Mouse (Mus musculus): ENCODE measurements at regions not wholly inside any gene's neighbourhood (a gene's known extent, or its start where the extent isn't known, plus 50 kb on each side); places are given as distances from the start of the nearest gene placed in this dataset.

DNA sequence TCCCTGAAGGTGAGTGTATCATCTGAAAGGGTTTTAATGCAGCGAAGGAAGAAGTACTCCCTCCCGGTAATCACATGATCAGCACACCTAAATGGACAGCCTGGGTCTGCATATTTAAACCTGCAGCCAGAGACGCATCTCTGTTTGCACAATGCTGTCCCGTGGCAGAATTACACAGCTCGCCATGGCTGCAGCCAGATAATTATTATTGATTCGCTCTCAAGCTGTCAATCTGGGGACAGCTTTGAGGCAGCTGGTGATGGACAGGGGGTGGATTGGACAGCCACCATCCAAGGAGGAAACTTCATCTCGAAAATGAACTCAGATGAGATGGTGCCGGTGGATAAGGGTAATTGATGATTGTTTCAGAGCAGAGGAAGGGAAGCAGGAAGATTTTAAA lies 369.1 kb downstream of the Wdr72 start:
- DNase-seq (ENCODE audit: low spot score) (no peak), ATAC-seq (ENCODE audit: low FRiP score, low read depth) (no peak)
- H3K4me3 ChIP-seq (replicated peaks; ENCODE audit: low read length): no peak overlapping the region
- H3K9ac ChIP-seq (ENCODE audit: low read depth, low read length, severe bottlenecking): no peak overlapping the region
- H3K4me1 ChIP-seq (ENCODE audit: control insufficient read depth, insufficient read depth, low read length): no peaks in the 10 kb centered on the region
- no peak overlapping the region for H3K4me2 ChIP-seq (replicated peaks; ENCODE audit: low read depth, low read length, severe bottlenecking)
- TF ChIP-seq POLR2A (IDR thresholded peaks at IDR 0.05; ENCODE audit: borderline replicate concordance, extremely low read depth, insufficient read depth, insufficient read length): no peak
- H3K36me3 ChIP-seq (ENCODE audit: control insufficient read depth, insufficient read depth, low read length): no peaks in the 10 kb centered on the region
- no peak overlapping the region for H3K27ac ChIP-seq (replicated peaks; ENCODE audit: low read depth, low read length)
- 68% methylated on average over 8 of the region's 8 CpGs for WGBS
- no peaks in the 10 kb centered on the region for H3K27me3 ChIP-seq (ENCODE audit: control insufficient read depth, insufficient read depth, low read length)
- no peaks in the 10 kb centered on the region for H3K9me3 ChIP-seq (ENCODE audit: control insufficient read depth, low read length)

- no peak for TF ChIP-seq POLR2A (IDR thresholded peaks at IDR 0.05; ENCODE audit: borderline replicate concordance, extremely low read depth, insufficient read depth, insufficient read length)
- WGBS: 56% methylated on average over 2 of the region's 2 CpGs
- no peak overlapping the region for H3K4me3 ChIP-seq (replicated peaks; ENCODE audit: low read length)
- ATAC-seq (ENCODE audit: low FRiP score, low read depth) (no peak), DNase-seq (ENCODE audit: low spot score) (no peak)
- H3K9ac ChIP-seq (ENCODE audit: low read depth, low read length, severe bottlenecking): no peak overlapping the region
- H3K36me3 ChIP-seq (ENCODE audit: control insufficient read depth, insufficient read depth, low read length): no peaks in the 10 kb centered on the region
- H3K4me2 ChIP-seq (replicated peaks; ENCODE audit: low read depth, low read length, severe bottlenecking): no peak overlapping the region
- no peak overlapping the region for H3K27ac ChIP-seq (replicated peaks; ENCODE audit: low read depth, low read length)
- H3K27me3 ChIP-seq (ENCODE audit: control insufficient read depth, insufficient read depth, low read length): no peaks in the 10 kb centered on the region
- H3K9me3 ChIP-seq (ENCODE audit: control insufficient read depth, low read length): no peaks in the 10 kb centered on the region
- no peaks in the 10 kb centered on the region for H3K4me1 ChIP-seq (ENCODE audit: control insufficient read depth, insufficient read depth, low read length)
These were observed 347.8 kb upstream of the Onecut1 start for GRCm38 (mm10) chr9:74513887-74514286.

- H3K4me2 ChIP-seq (replicated peaks; ENCODE audit: low read depth, low read length, severe bottlenecking): no peak overlapping the region
- H3K27me3 ChIP-seq (ENCODE audit: control insufficient read depth, insufficient read depth, low read length): 0 out of 2 replicates have a peak, but pooled peaks cover 3% of the 10 kb centered on the region
- no peak for DNase-seq (ENCODE audit: low spot score)
- no peak overlapping the region for H3K27ac ChIP-seq (replicated peaks; ENCODE audit: low read depth, low read length)
- no peak overlapping the region for H3K4me3 ChIP-seq (replicated peaks; ENCODE audit: low read length)
- ATAC-seq (ENCODE audit: low FRiP score, low read depth): no peak
- no peaks in the 10 kb centered on the region for H3K9me3 ChIP-seq (ENCODE audit: control insufficient read depth, low read length)
- no peak overlapping the region for H3K9ac ChIP-seq (ENCODE audit: low read depth, low read length, severe bottlenecking)
- H3K4me1 ChIP-seq (ENCODE audit: control insufficient read depth, insufficient read depth, low read length): no peaks in the 10 kb centered on the region
- no peak for TF ChIP-seq POLR2A (IDR thresholded peaks at IDR 0.05; ENCODE audit: borderline replicate concordance, extremely low read depth, insufficient read depth, insufficient read length)
- H3K36me3 ChIP-seq (ENCODE audit: control insufficient read depth, insufficient read depth, low read length): no peaks in the 10 kb centered on the region
- 89% methylated on average over 3 of the region's 3 CpGs for WGBS
These were observed 333.2 kb upstream of the Onecut1 start for GRCm38 (mm10) chr9:74528550-74528949.

- no peak for ATAC-seq (ENCODE audit: low FRiP score, low read depth)
- Histone ChIP-seq H3K4me1 (ENCODE audit: control insufficient read depth, insufficient read depth, low read length) (no peaks in the 10 kb centered on the region), H3K36me3 (ENCODE audit: control insufficient read depth, insufficient read depth, low read length) (no peaks in the 10 kb centered on the region), H3K27ac (replicated peaks; ENCODE audit: low read depth, low read length) (no peak overlapping the region), H3K27me3 (ENCODE audit: control insufficient read depth, insufficient read depth, low read length) (0 out of 2 replicates have a peak, but pooled peaks cover 3% of the 10 kb centered on the region), H3K4me3 (replicated peaks; ENCODE audit: low read length) (no peak overlapping the region), H3K9ac (ENCODE audit: low read depth, low read length, severe bottlenecking) (no peak overlapping the region), H3K4me2 (replicated peaks; ENCODE audit: low read depth, low read length, severe bottlenecking) (no peak overlapping the region), H3K9me3 (ENCODE audit: control insufficient read depth, low read length) (no peaks in the 10 kb centered on the region)
- 12% methylated on average over 10 of the region's 10 CpGs for WGBS
- TF ChIP-seq POLR2A (IDR thresholded peaks at IDR 0.05; ENCODE audit: borderline replicate concordance, extremely low read depth, insufficient read depth, insufficient read length): no peak
- DNase-seq (ENCODE audit: low spot score): peak; percentile 6
These were observed 331.4 kb upstream of the Onecut1 start for GRCm38 (mm10) chr9:74530317-74530716.

- no peak overlapping the region for H3K9ac ChIP-seq (ENCODE audit: low read depth, low read length, severe bottlenecking)
- H3K27me3 ChIP-seq (ENCODE audit: control insufficient read depth, insufficient read depth, low read length): 0 out of 2 replicates have a peak, but pooled peaks cover 3% of the 10 kb centered on the region
- no peak overlapping the region for H3K4me3 ChIP-seq (replicated peaks; ENCODE audit: low read length)
- ATAC-seq (ENCODE audit: low FRiP score, low read depth) (no peak), DNase-seq (ENCODE audit: low spot score) (no peak)
- no peak overlapping the region for H3K27ac ChIP-seq (replicated peaks; ENCODE audit: low read depth, low read length)
- no peaks in the 10 kb centered on the region for H3K36me3 ChIP-seq (ENCODE audit: control insufficient read depth, insufficient read depth, low read length)
- H3K4me1 ChIP-seq (ENCODE audit: control insufficient read depth, insufficient read depth, low read length): no peaks in the 10 kb centered on the region
- H3K9me3 ChIP-seq (ENCODE audit: control insufficient read depth, low read length): no peaks in the 10 kb centered on the region
- 62% methylated on average over 9 of the region's 9 CpGs for WGBS
- no peak for TF ChIP-seq POLR2A (IDR thresholded peaks at IDR 0.05; ENCODE audit: borderline replicate concordance, extremely low read depth, insufficient read depth, insufficient read length)
- H3K4me2 ChIP-seq (replicated peaks; ENCODE audit: low read depth, low read length, severe bottlenecking): no peak overlapping the region
These were observed 331.0 kb upstream of the Onecut1 start for GRCm38 (mm10) chr9:74530748-74531147.

DNA sequence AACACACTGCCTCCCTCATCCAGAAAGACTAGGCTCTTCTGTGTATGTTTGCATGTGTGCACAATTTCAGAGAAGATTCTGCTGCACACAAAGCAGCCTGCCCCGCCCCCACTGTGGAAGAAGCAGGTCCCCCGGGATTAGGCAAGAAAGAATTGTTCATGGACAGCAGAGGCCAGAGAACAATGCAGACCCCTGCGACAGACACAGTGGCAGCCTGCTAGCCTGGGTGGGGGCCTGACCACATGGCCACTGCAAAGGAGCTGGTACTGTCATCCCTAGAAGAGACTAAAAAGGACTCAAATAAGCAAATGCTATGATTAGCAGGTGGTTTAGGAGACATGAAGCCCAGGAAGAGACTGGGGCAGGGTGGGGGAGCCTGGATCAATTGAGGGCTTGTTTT lies 329.7 kb upstream of the Onecut1 start:
- 58% methylated on average over 3 of the region's 3 CpGs for WGBS
- TF ChIP-seq POLR2A (IDR thresholded peaks at IDR 0.05; ENCODE audit: borderline replicate concordance, extremely low read depth, insufficient read depth, insufficient read length): no peak
- ATAC-seq (ENCODE audit: low FRiP score, low read depth): no peak
- Histone ChIP-seq H3K9ac (ENCODE audit: low read depth, low read length, severe bottlenecking) (no peak overlapping the region), H3K4me3 (replicated peaks; ENCODE audit: low read length) (no peak overlapping the region), H3K9me3 (ENCODE audit: control insufficient read depth, low read length) (no peaks in the 10 kb centered on the region), H3K4me1 (ENCODE audit: control insufficient read depth, insufficient read depth, low read length) (no peaks in the 10 kb centered on the region), H3K27ac (replicated peaks; ENCODE audit: low read depth, low read length) (no peak overlapping the region), H3K4me2 (replicated peaks; ENCODE audit: low read depth, low read length, severe bottlenecking) (no peak overlapping the region), H3K36me3 (ENCODE audit: control insufficient read depth, insufficient read depth, low read length) (no peaks in the 10 kb centered on the region), H3K27me3 (ENCODE audit: control insufficient read depth, insufficient read depth, low read length) (0 out of 2 replicates have a peak, but pooled peaks cover 3% of the 10 kb centered on the region)
- no peak for DNase-seq (ENCODE audit: low spot score)

All from limb, embryonic 14.5 days (tissue).